In the genomic region with DNA sequence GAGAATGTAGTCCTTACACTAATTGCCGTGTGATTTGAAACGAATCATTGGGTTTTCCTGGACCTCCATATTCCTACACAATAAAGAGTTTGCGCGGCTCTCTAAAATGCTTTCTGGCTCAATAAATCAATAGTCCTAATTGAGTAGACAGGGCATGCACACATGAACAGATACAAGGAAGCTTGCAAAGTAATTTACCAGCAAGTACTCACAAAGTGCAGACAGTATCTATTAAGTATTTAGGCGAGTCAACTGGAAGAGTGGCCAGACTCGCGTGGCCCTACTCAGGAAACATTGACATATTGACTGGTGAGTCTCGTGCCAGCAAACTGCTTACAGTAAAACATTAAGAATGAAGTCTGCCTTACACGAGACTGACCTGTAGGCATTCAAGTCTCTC, we compare ENCODE assay signal across 17 mouse cellular contexts.
"Had no signal": no experiment of that assay in that cellular context is flagged by ENCODE, and none has a peak within 500 bp of the region (broad histone marks: within the 10 kb centered on the region; RNA-seq: fewer than 3 reads in every experiment).

No protein-coding gene starts in this region.

- H3K4me2 ChIP-seq: liver, embryonic 12.5 days; lung, embryonic 14.5 days; midbrain, embryonic 12.5 days; neural tube, embryonic 13.5 days; neural tube, embryonic 15.5 days; stomach, embryonic 15.5 days had no signal

- DNase-seq: lung, adult 18-20 months; lung, embryonic 14.5 days; lung, postnatal 10 days; lung, postnatal 4 days; midbrain, embryonic 14.5 days; right cerebral cortex, postnatal 14 days; thymus, adult 2 months; thymus, postnatal 25 days; thymus, postnatal 4 days had no signal

- ATAC-seq: liver, embryonic 12.5 days had no signal

- H3K4me1 ChIP-seq: liver, embryonic 12.5 days; midbrain, embryonic 12.5 days; neural tube, embryonic 13.5 days; neural tube, embryonic 15.5 days; stomach, embryonic 15.5 days had no signal

- H3K36me3 ChIP-seq: liver, embryonic 12.5 days; midbrain, embryonic 12.5 days; neural tube, embryonic 13.5 days; neural tube, embryonic 15.5 days; stomach, embryonic 15.5 days had no signal

- H3K9me3 ChIP-seq: liver, embryonic 12.5 days; midbrain, embryonic 12.5 days; neural tube, embryonic 13.5 days; neural tube, embryonic 15.5 days; stomach, embryonic 15.5 days had no signal

- H3K4me3 ChIP-seq: liver, embryonic 12.5 days; midbrain, embryonic 12.5 days; myocyte; neural tube, embryonic 13.5 days; neural tube, embryonic 15.5 days; stomach, embryonic 15.5 days had no signal

- H3K9ac ChIP-seq: liver, embryonic 12.5 days; liver, embryonic 14.5 days; lung, embryonic 14.5 days; midbrain, embryonic 12.5 days; neural tube, embryonic 13.5 days; neural tube, embryonic 15.5 days; stomach, embryonic 15.5 days had no signal

- H3K27me3 ChIP-seq: liver, embryonic 12.5 days; midbrain, embryonic 12.5 days; neural tube, embryonic 13.5 days; neural tube, embryonic 15.5 days; stomach, embryonic 15.5 days had no signal

- H3K27ac ChIP-seq: liver, embryonic 12.5 days; liver, embryonic 14.5 days; midbrain, embryonic 12.5 days; neural tube, embryonic 13.5 days; neural tube, embryonic 15.5 days; stomach, embryonic 15.5 days; stomach, postnatal 0 days had no signal
